Mouse (Mus musculus) stomach, embryonic 16.5 days (tissue): ENCODE results near the gene Plppr1. TPM values are rescaled to one million over a fixed set of nuclear protein-coding genes. Genes with fewer than 3 reads are reported as not detected.

ENCODE experiments used
- ATAC-seq: fragments of 200-750 bp; cut with Nextera tagmentation; 2 replicates; pipeline ENCODE4 v1.8.0; 2017; ENCODE audit warnings: moderate number of reproducible peaks, moderate TSS enrichment; ENCODE audit not compliant: insufficient read depth, low FRiP score
- H3K27ac ChIP-seq: fragments of 300-500 bp; sonication (generic); 2 replicates; pipeline ENCODE4 v1.5.1; 2014; ENCODE audit warnings: low read length
- H3K27me3 ChIP-seq: fragments of 300-500 bp; sonication (generic); 2 replicates; pipeline ENCODE4 v1.6.1; 2014; ENCODE audit warnings: low read length, control low read depth, mixed read lengths; ENCODE audit not compliant: control insufficient read depth, insufficient read depth
- H3K36me3 ChIP-seq: fragments of 300-500 bp; sonication (generic); 2 replicates; pipeline ENCODE4 v1.6.1; 2014; ENCODE audit warnings: low read length; ENCODE audit not compliant: control insufficient read depth, insufficient read depth
- H3K4me1 ChIP-seq: fragments of 300-500 bp; sonication (generic); 2 replicates; pipeline ENCODE4 v1.6.1; 2014; ENCODE audit warnings: low read length, control low read depth, mixed read lengths; ENCODE audit not compliant: control insufficient read depth, insufficient read depth
- H3K4me2 ChIP-seq: fragments of 300-500 bp; sonication (generic); 2 replicates; pipeline ENCODE4 v1.6.1; 2014; ENCODE audit warnings: low read depth, low read length, mixed read lengths
- H3K4me3 ChIP-seq: fragments of 300-500 bp; sonication (generic); replicated peaks from 2 replicates; pipeline ENCODE4 v1.5.1; 2014; ENCODE audit warnings: mild to moderate bottlenecking, low read length
- H3K9ac ChIP-seq: fragments of 300-500 bp; sonication (generic); 2 replicates; pipeline ENCODE4 v1.6.1; 2014; ENCODE audit warnings: low read length
- H3K9me3 ChIP-seq: fragments of 300-500 bp; sonication (generic); replicated peaks from 2 replicates; pipeline ENCODE4 v1.6.1; 2016; ENCODE audit warnings: low read length, control low read depth; ENCODE audit not compliant: control insufficient read depth
- WGBS: fragments of 180-500 bp; shearing (Covaris S2); extraction: QIAGEN DNeasy Blood & Tissue Kit; methylation state at CpG from one replicate; pipeline ENCODE4 v1.1.7; 2014; 5-methylcytosine and 5-hydroxymethylcytosine counted together
- polyA plus RNA-seq: library from polyadenylated mRNA; unstranded; fragments of >200 nt; fragmentation: Nextera tagmentation; extraction: Ambion mirVana; gene quantifications from 2 replicates; pipeline ENCODE4 v1.2.1, GENCODE M21; 2015

The Plppr1 gene
- polyA plus RNA-seq, 1 experiment from 2014 or later = 1.9 TPM

DNA sequence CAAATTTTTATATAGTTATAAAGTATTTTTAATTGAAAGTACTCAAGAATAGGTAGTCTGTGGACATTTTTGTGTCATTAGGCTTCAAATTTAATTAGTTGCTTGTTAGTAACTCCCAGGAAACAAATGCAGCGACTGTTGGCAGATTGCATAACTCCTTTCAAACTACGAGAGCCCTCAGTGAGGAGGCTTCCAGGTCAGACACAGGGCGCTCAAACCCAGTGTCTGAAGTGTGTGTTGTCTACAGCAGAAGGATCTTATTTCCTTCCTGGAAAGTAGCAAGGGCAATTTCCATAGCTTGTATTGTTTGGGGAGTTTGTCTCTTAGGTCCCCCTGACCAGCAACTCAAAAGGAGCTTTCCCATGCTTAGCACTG lies 173.9 kb downstream of the Plppr1 start:
- ATAC-seq = no peak
- no peaks in the 10 kb centered on the region for H3K36me3 ChIP-seq
- WGBS = 61% methylated on average over 3 of the region's 3 CpGs
- H3K9ac ChIP-seq = no peak overlapping the region
- no peak overlapping the region for H3K27ac ChIP-seq
- no peaks in the 10 kb centered on the region for H3K4me1 ChIP-seq
- H3K4me2 ChIP-seq = no peak overlapping the region
- H3K9me3 ChIP-seq = no peaks in the 10 kb centered on the region
- no peak overlapping the region for H3K4me3 ChIP-seq
- no peaks in the 10 kb centered on the region for H3K27me3 ChIP-seq

DNA sequence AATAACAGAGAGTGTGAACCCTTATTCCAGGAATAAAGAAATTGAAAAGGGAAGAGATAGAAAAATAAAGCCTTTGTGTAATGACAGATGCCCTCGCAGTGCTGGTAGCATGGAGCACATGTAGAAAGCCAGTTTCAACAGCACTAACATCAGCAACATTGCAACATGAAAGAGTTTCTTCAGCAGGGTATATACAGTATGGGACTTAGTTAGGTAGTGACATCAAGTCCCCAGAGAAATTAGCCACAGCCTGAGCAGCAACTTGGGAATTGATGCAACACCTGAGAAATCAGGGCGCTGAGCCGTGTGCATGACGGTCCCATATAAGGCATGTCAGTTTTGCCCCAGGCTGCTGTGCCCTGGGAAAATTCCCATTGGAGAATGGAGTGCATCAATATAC lies 179.0 kb downstream of the Plppr1 start:
- 90% methylated on average over 4 of the region's 4 CpGs for WGBS
- H3K27me3 ChIP-seq = no peaks in the 10 kb centered on the region
- H3K9me3 ChIP-seq = no peaks in the 10 kb centered on the region
- no peak overlapping the region for H3K4me2 ChIP-seq
- no peak overlapping the region for H3K4me3 ChIP-seq
- H3K27ac ChIP-seq = no peak overlapping the region
- H3K36me3 ChIP-seq = no peaks in the 10 kb centered on the region
- no peak overlapping the region for H3K9ac ChIP-seq
- no peaks in the 10 kb centered on the region for H3K4me1 ChIP-seq
- no peak for ATAC-seq

DNA sequence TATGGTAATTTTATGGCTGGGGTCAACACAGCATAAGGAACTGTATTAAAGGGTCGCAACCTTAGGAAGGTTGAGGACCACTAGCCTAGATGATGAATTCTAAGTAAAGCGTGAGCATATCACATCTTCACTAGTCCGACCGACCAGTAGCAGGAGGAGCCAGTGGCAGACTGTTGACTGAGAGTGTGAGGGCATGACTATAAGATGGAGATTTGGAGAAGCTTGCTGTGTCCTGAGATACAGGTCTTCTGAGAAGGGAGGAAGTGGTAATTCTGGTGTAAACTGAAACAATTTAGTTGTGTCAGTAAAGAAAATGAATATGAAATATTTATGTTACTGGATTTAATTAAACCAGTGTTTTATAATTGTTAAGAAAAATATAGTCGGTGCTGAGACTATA lies 180.4 kb downstream of the Plppr1 start:
- H3K4me2 ChIP-seq = no peak overlapping the region
- H3K4me1 ChIP-seq = no peaks in the 10 kb centered on the region
- no peak overlapping the region for H3K9ac ChIP-seq
- no peak overlapping the region for H3K4me3 ChIP-seq
- H3K27me3 ChIP-seq = no peaks in the 10 kb centered on the region
- 83% methylated on average over 5 of the region's 5 CpGs for WGBS
- H3K27ac ChIP-seq = no peak overlapping the region
- no peaks in the 10 kb centered on the region for H3K9me3 ChIP-seq
- no peaks in the 10 kb centered on the region for H3K36me3 ChIP-seq
- no peak for ATAC-seq

DNA sequence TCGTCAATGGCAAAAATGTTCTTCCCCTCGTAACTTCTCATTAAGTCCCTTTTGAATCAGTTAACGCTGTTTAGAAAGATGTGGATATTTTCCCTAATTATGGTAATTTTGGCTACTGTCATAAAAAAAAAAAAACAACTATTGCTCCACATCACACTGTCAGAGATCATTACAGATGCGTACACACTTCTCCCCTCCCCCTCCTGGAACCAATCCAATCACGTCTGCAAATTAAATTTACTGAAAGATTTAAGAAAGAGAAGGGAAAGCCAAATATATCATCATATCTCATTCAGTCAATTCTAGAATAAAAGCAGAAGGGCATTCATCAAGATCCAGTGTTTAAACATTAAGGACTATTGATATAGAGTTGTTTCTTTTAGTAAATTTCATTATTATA lies 185.7 kb downstream of the Plppr1 start:
- Histone ChIP-seq H3K9me3 (no peaks in the 10 kb centered on the region), H3K4me2 (no peak overlapping the region), H3K36me3 (no peaks in the 10 kb centered on the region), H3K4me1 (no peaks in the 10 kb centered on the region), H3K9ac (no peak overlapping the region), H3K27me3 (no peaks in the 10 kb centered on the region), H3K4me3 (no peak overlapping the region), H3K27ac (no peak overlapping the region)
- 72% methylated on average over 5 of the region's 5 CpGs for WGBS
- ATAC-seq = no peak

DNA sequence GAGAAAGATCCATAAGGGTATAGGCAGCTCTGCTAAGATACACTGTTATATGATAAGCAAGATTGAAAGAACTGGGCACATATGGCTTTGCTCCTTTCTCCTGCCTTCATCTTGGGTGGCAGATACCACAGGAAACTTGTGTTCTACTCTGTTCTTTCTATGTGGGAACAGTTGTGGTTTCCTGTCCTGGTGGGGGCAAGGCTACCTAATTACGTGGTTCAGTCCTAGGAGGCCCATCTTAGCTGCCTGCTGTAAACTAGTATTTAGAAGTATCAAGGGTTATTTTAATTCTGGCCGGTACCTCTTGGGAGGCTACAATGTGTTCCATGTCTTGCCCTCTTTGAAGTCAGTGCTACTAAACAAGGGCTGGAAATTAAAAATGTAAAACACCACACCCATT lies 186.2 kb downstream of the Plppr1 start:
- Histone ChIP-seq H3K36me3 (no peaks in the 10 kb centered on the region), H3K27me3 (no peaks in the 10 kb centered on the region), H3K9ac (no peak overlapping the region), H3K27ac (no peak overlapping the region), H3K4me3 (no peak overlapping the region), H3K4me1 (no peaks in the 10 kb centered on the region), H3K9me3 (no peaks in the 10 kb centered on the region), H3K4me2 (no peak overlapping the region)
- 70% methylated on average over 2 of the region's 2 CpGs for WGBS
- ATAC-seq = no peak

DNA sequence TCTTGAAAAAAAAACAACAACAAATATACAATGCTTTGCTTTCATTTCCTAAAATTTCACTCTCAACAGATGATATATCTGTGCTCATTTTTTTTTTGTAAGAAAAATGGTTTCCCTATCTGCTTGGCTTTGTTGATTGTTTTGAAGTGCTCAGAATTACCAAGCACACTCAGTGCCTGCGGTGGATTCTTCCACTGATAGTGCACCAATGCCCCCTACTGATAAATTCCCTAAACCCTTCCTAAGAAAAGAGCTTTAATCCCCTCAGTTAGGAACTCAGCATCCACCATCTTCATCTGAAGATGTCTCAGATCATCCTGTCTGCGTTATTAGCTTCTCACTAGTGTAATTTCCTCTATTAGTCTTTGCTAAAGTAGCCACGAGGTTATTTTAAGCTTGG lies 192.2 kb downstream of the Plppr1 start:
- WGBS = 24% methylated on average over 3 of the region's 3 CpGs
- no peaks in the 10 kb centered on the region for H3K4me1 ChIP-seq
- H3K4me2 ChIP-seq = no peak overlapping the region
- no peaks in the 10 kb centered on the region for H3K36me3 ChIP-seq
- no peak overlapping the region for H3K4me3 ChIP-seq
- H3K9me3 ChIP-seq = no peaks in the 10 kb centered on the region
- no peak overlapping the region for H3K9ac ChIP-seq
- H3K27ac ChIP-seq = no peak overlapping the region
- no peak for ATAC-seq
- H3K27me3 ChIP-seq = no peaks in the 10 kb centered on the region

DNA sequence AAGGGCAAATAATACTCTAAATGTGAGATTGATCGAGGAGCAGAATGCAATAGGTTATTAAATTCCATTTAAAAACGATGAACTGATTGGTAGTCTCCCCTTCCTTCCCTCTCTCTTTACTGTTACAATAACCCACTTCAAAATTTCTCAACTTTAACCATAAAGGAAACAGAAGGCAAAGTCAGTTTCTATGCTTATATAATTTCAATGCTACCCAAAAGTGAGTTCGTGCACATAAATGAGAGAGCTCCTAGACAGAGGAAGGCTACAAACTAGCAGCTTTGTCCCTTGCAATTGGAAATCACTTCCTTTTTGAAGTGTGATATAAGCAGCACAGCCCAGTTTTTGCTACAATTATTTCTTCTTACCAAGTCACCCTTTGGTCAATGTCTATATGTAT lies 193.1 kb downstream of the Plppr1 start:
- 67% methylated on average over 3 of the region's 3 CpGs for WGBS
- no peaks in the 10 kb centered on the region for H3K4me1 ChIP-seq
- H3K36me3 ChIP-seq = no peaks in the 10 kb centered on the region
- H3K27me3 ChIP-seq = no peaks in the 10 kb centered on the region
- ATAC-seq = no peak
- no peak overlapping the region for H3K4me3 ChIP-seq
- no peaks in the 10 kb centered on the region for H3K9me3 ChIP-seq
- H3K9ac ChIP-seq = no peak overlapping the region
- H3K4me2 ChIP-seq = no peak overlapping the region
- H3K27ac ChIP-seq = no peak overlapping the region

DNA sequence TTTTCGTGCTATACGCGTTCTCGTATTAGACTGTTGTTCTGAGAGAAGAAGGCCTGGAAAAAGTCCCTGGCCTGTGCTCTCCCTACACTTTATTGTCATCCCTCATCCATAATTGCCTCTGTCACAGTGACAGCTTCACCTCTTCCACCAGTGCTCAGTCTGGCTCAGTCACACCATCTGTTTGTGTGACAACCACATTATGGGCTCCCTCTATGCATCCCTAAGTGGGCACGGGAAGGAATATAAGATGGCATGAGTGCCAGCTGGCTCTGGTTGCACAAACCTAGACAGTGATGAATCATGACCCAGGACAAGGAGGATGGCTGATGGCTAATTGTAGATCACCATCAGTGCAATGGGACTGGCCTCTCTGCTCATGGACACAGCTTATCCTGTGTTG lies 219.4 kb downstream of the Plppr1 start:
- WGBS = 82% methylated on average over 5 of the region's 5 CpGs
- ATAC-seq = no peak
- Histone ChIP-seq H3K36me3 (no peaks in the 10 kb centered on the region), H3K4me3 (no peak overlapping the region), H3K9me3 (no peaks in the 10 kb centered on the region), H3K27ac (no peak overlapping the region), H3K27me3 (no peaks in the 10 kb centered on the region), H3K4me2 (no peak overlapping the region), H3K4me1 (no peaks in the 10 kb centered on the region), H3K9ac (no peak overlapping the region)

DNA sequence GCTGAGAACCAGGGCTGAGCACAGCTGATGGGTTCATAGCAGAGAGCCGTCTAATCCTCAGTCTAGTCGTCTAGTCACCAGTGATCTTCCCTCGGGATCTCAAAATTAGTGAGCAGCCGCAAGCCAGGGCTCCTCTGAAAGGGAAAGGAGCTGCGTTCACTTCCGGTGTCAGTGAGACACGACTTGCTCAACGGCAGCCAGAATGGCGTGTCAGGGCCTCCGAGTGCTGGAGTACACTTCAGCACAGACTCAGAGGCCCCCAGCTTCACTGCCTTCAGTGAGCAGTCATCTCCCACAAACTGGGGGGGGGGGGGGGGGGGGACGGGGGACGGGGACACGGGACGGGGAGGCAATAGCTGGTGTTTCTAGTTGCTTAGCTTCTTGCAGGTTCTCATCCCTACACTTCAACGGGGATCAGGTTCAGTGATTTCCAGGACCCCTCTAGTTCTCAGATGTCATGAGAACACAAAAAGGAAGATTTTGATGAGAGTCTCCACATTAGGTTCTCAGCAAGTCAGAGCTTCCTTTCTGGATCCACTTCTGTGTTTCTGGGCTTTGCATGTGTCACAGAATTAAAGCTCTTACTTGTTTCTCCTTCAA lies 225.7 kb downstream of the Plppr1 start:
- Histone ChIP-seq H3K27ac (no peak overlapping the region), H3K9me3 (no peaks in the 10 kb centered on the region), H3K9ac (no peak overlapping the region), H3K4me3 (no peak overlapping the region), H3K4me2 (no peak overlapping the region), H3K27me3 (no peaks in the 10 kb centered on the region), H3K36me3 (no peaks in the 10 kb centered on the region), H3K4me1 (no peaks in the 10 kb centered on the region)
- WGBS = 79% methylated on average over 14 of the region's 15 CpGs
- no peak for ATAC-seq
